Mouse (Mus musculus) MEL (cell line): ENCODE data around the gene Trp53tg5. TPM values are rescaled to one million over a fixed set of nuclear protein-coding genes. Genes with fewer than 3 reads are reported as not detected.

Source experiments
- DNase-seq: peaks from one replicate; pipeline ENCODE4 v3.0.0; 2011; ENCODE audit warnings: low read depth, low spot score
- H3K27ac ChIP-seq: 2 replicates; pipeline ENCODE4 v1.5.1; 2012; ENCODE audit warnings: low read depth, mild to moderate bottlenecking, control low read depth, low read length, moderate library complexity; ENCODE audit not compliant: control insufficient read depth
- H3K27me3 ChIP-seq, 2 experiments: fragments of 150-350 bp in 1 of 2; sonication (generic) in 1 of 2; 2 replicates each; pipeline ENCODE4 v1.6.1; 2012; ENCODE audit warnings: low read length in 2 of 2, mild to moderate bottlenecking in 2 of 2, improper control_type of control experiment in 1 of 2, moderate library complexity in 1 of 2; ENCODE audit not compliant: insufficient read depth in 2 of 2, control insufficient read depth in 1 of 2
- H3K36me3 ChIP-seq, 2 experiments: 2 replicates each; pipeline ENCODE4 v1.6.1; 2012 to 2014; ENCODE audit warnings: low read length in 2 of 2, improper control_type of control experiment in 1 of 2, inconsistent platforms in 1 of 2, mild to moderate bottlenecking in 1 of 2; ENCODE audit not compliant: insufficient read depth in 2 of 2, control insufficient read depth in 1 of 2
- H3K4me1 ChIP-seq, 2 experiments: fragments of 150-350 bp in 1 of 2; sonication (generic) in 1 of 2; 2 replicates each; pipeline ENCODE4 v1.6.1; 2012; ENCODE audit warnings: low read length in 2 of 2, improper control_type of control experiment in 1 of 2, mild to moderate bottlenecking in 1 of 2; ENCODE audit not compliant: insufficient read depth in 2 of 2, control insufficient read depth in 1 of 2
- H3K4me3 ChIP-seq, 2 experiments: fragments of 150-350 bp in 1 of 2; sonication (generic) in 1 of 2; 2 replicates each; pipeline ENCODE4 v1.5.1; 2012; ENCODE audit warnings: low read depth in 2 of 2, low read length in 2 of 2, mild to moderate bottlenecking in 2 of 2, moderate library complexity in 2 of 2, control low read depth in 1 of 2, improper control_type of control experiment in 1 of 2; ENCODE audit not compliant: control insufficient read depth in 1 of 2, insufficient read depth in 1 of 2
- H3K79me2 ChIP-seq: 2 replicates; pipeline ENCODE4 v1.6.1; 2012; ENCODE audit warnings: mild to moderate bottlenecking, low read length, moderate library complexity; ENCODE audit not compliant: control insufficient read depth, poor library complexity, insufficient read depth
- H3K9ac ChIP-seq: 2 replicates; pipeline ENCODE4 v1.6.1; 2012; ENCODE audit warnings: low read depth, mild to moderate bottlenecking, control low read depth, low read length, moderate library complexity; ENCODE audit not compliant: control insufficient read depth, poor library complexity, severe bottlenecking
- H3K9me3 ChIP-seq: fragments of 150-350 bp; sonication (generic); replicated peaks from 2 replicates; pipeline ENCODE4 v1.6.1; 2012; ENCODE audit warnings: mild to moderate bottlenecking, low read length, improper control_type of control experiment, moderate library complexity; ENCODE audit not compliant: insufficient read depth
- BHLHE40 ChIP-seq: IDR thresholded peaks from 2 replicates; pipeline ENCODE4 v1.6.1; 2012; ENCODE audit warnings: low read depth, mild to moderate bottlenecking, inconsistent platforms, low read length, improper control_type of control experiment, borderline replicate concordance
- CTCF ChIP-seq, 3 experiments: IDR thresholded peaks in 2 of 3; conservative IDR thresholded peaks in 1 of 3; 2 replicates each; pipeline ENCODE4 v1.5.1; 2011 to 2012; ENCODE audit warnings: low read length in 3 of 3, low read depth in 2 of 3, mild to moderate bottlenecking in 2 of 3, improper control_type of control experiment in 1 of 3, inconsistent platforms in 1 of 3, mixed read lengths in 1 of 3, moderate library complexity in 1 of 3; ENCODE audit not compliant: control insufficient read depth in 1 of 3, insufficient read depth in 1 of 3, poor library complexity in 1 of 3, severe bottlenecking in 1 of 3
- E2F4 ChIP-seq: IDR thresholded peaks from 2 replicates; pipeline ENCODE4 v1.6.1; 2011; ENCODE audit warnings: low read depth, low read length, improper control_type of control experiment, borderline replicate concordance
- ETS1 ChIP-seq: IDR thresholded peaks from 2 replicates; pipeline ENCODE4 v1.6.1; 2012; ENCODE audit warnings: low read depth, mild to moderate bottlenecking, inconsistent platforms, low read length, improper control_type of control experiment, moderate library complexity
- GABPA ChIP-seq: IDR thresholded peaks from 2 replicates; pipeline ENCODE4 v1.6.1; 2012; ENCODE audit warnings: low read depth, mild to moderate bottlenecking, inconsistent platforms, low read length, improper control_type of control experiment, moderate library complexity
- JUND ChIP-seq: IDR thresholded peaks from 2 replicates; pipeline ENCODE4 v1.6.1; 2011; ENCODE audit warnings: low read depth, mild to moderate bottlenecking, improper control_type of control experiment, low read length
- MAFK ChIP-seq: IDR thresholded peaks from 2 replicates; pipeline ENCODE4 v1.6.1; 2011; ENCODE audit warnings: low read depth, mild to moderate bottlenecking, low read length, improper control_type of control experiment, borderline replicate concordance
- MAZ ChIP-seq: IDR thresholded peaks from 2 replicates; pipeline ENCODE4 v1.6.1; 2012; ENCODE audit warnings: low read depth, mild to moderate bottlenecking, inconsistent platforms, low read length, improper control_type of control experiment
- POLR2A ChIP-seq, 2 experiments: IDR thresholded peaks; 2 replicates each; pipeline ENCODE4 v1.6.1; 2011 to 2012; ENCODE audit warnings: low read length in 2 of 2, mild to moderate bottlenecking in 2 of 2, control low read depth in 1 of 2, improper control_type of control experiment in 1 of 2, low read depth in 1 of 2, moderate library complexity in 1 of 2; ENCODE audit not compliant: control insufficient read depth in 1 of 2, insufficient read depth in 1 of 2, poor library complexity in 1 of 2
- POLR2AphosphoS2 ChIP-seq: IDR thresholded peaks from 2 replicates; pipeline ENCODE4 v1.6.1; 2011; ENCODE audit warnings: low read length, improper control_type of control experiment
- RAD21 ChIP-seq: IDR thresholded peaks from 2 replicates; pipeline ENCODE4 v1.6.1; 2011; ENCODE audit warnings: mild to moderate bottlenecking, low read depth, low read length, improper control_type of control experiment
- RCOR1 ChIP-seq: IDR thresholded peaks from 2 replicates; pipeline ENCODE4 v1.6.1; 2012; ENCODE audit warnings: low read depth, mild to moderate bottlenecking, inconsistent platforms, low read length, improper control_type of control experiment
- SIN3A ChIP-seq: IDR thresholded peaks from 2 replicates; pipeline ENCODE4 v1.6.1; 2012; ENCODE audit warnings: low read length, improper control_type of control experiment, inconsistent platforms
- SMC3 ChIP-seq: IDR thresholded peaks from 2 replicates; pipeline ENCODE4 v1.6.1; 2011; ENCODE audit warnings: low read depth, low read length, improper control_type of control experiment
- TCF12 ChIP-seq: IDR thresholded peaks from 2 replicates; pipeline ENCODE4 v1.6.1; 2014; ENCODE audit warnings: low read depth, mild to moderate bottlenecking, inconsistent platforms, low read length, improper control_type of control experiment, moderate library complexity
- ZC3H11A ChIP-seq: IDR thresholded peaks from 2 replicates; pipeline ENCODE4 v1.6.1; 2012; ENCODE audit warnings: low read depth, mild to moderate bottlenecking, inconsistent platforms, low read length, improper control_type of control experiment
- polyA plus RNA-seq, 2 experiments: library from polyadenylated mRNA; stranded (reverse) in 1 of 2; unstranded in 1 of 2; fragments of >175 nt in 1 of 2; fragments of >200 nt in 1 of 2; gene quantifications; 2 replicates each; pipeline versions ENCODE4 v1.2.1 to v1.2.4; 2012; ENCODE audit warnings: low replicate concordance in 2 of 2, low read depth in 1 of 2; ENCODE audit not compliant: insufficient read length in 2 of 2, insufficient read depth in 1 of 2, missing spikeins in 1 of 2
- total RNA-seq: library from RNA; depleted of rRNA; stranded (reverse); fragments of 300-350 nt; gene quantifications from 2 replicates; pipeline ENCODE4 v1.2.3, GENCODE M21; 2012

The Trp53tg5 gene
- total and polyA plus RNA-seq, 3 experiments, result 0.13 TPM; not detected in 2

GRCm38 (mm10) chr2:164422675-164423393 lies 50.7 kb downstream of the Trp53tg5 start:
- peaks cover 0 to 6% of the 10 kb centered on the region in 2 experiments; a peak in 3 of 4 replicates for H3K27me3 ChIP-seq
- H3K9me3 ChIP-seq, result no peaks in the 10 kb centered on the region
- no peaks in the 10 kb centered on the region for H3K4me1 ChIP-seq
- no peak overlapping the region for H3K27ac ChIP-seq
- no peak overlapping the region for H3K4me3 ChIP-seq
- no peak for DNase-seq
- no peak overlapping the region for H3K9ac ChIP-seq
- no peaks in the 10 kb centered on the region for H3K36me3 ChIP-seq
- no peaks in the 10 kb centered on the region for H3K79me2 ChIP-seq
- TF ChIP-seq E2F4, result no peak
- TF ChIP-seq GABPA, result no peak
- TF ChIP-seq JUND, result no peak
- TF ChIP-seq RCOR1, result no peak
- no peak for TF ChIP-seq BHLHE40
- TF ChIP-seq MAFK, result no peak
- TF ChIP-seq ZC3H11A, result no peak

- Histone ChIP-seq H3K36me3 (no peaks in the 10 kb centered on the region), H3K27me3 (peaks cover 0 to 4% of the 10 kb centered on the region in 2 experiments; a peak in 3 of 4 replicates), H3K79me2 (no peaks in the 10 kb centered on the region), H3K27ac (no peak overlapping the region), H3K9ac (no peak overlapping the region), H3K9me3 (no peaks in the 10 kb centered on the region), H3K4me3 (no peak overlapping the region), H3K4me1 (no peaks in the 10 kb centered on the region)
- TF ChIP-seq SMC3 (no peak), RAD21 (no peak), POLR2A (IDR thresholded peaks at IDR 0.05; ENCODE audit: control insufficient read depth in 1 of 2, insufficient read depth in 1 of 2, low read depth in 1 of 2, low read length in 2 of 2, poor library complexity in 1 of 2) (no peak), TCF12 (no peak), JUND (no peak), CTCF (IDR thresholded peaks at IDR 0.05 in 2 of 3, conservative IDR thresholded peaks at IDR 0.05 in 1 of 3; ENCODE audit: control insufficient read depth in 1 of 3, insufficient read depth in 1 of 3, low read depth in 2 of 3, low read length in 3 of 3, poor library complexity in 1 of 3, severe bottlenecking in 1 of 3) (no peak), SIN3A (no peak), POLR2AphosphoS2 (no peak), MAZ (no peak), ETS1 (no peak)
- no peak for DNase-seq
These were observed 51.5 kb downstream of the Trp53tg5 start for GRCm38 (mm10) chr2:164421979-164422378.
